Mouse (Mus musculus) neural tube, embryonic 13.5 days (tissue): ENCODE results near the gene Aldh1b1. TPM values are rescaled to one million over a fixed set of nuclear protein-coding genes. Genes with fewer than 3 reads are reported as not detected.
A peak's percentile ranks its signal among the peaks of the same experiment; 100 is the strongest.

Experiments
- ATAC-seq: fragments of 200-750 bp; cut with Nextera tagmentation; 2 replicates; pipeline ENCODE4 v1.8.0; 2017; ENCODE audit warnings: low read depth, mild to moderate bottlenecking, moderate TSS enrichment, moderate library complexity
- H3K27ac ChIP-seq: fragments of 300-500 bp; sonication (generic); replicated peaks from 2 replicates; pipeline ENCODE4 v1.5.1; 2015; ENCODE audit warnings: moderate library complexity, mild to moderate bottlenecking, inconsistent platforms
- H3K27me3 ChIP-seq: fragments of 300-500 bp; sonication (generic); 2 replicates; pipeline ENCODE4 v1.6.1; 2015; ENCODE audit warnings: mild to moderate bottlenecking, inconsistent platforms
- H3K36me3 ChIP-seq: fragments of 300-500 bp; sonication (generic); 2 replicates; pipeline ENCODE4 v1.6.1; 2015; ENCODE audit warnings: mild to moderate bottlenecking, inconsistent platforms
- H3K4me1 ChIP-seq: fragments of 300-500 bp; sonication (generic); replicated peaks from 2 replicates; pipeline ENCODE4 v1.6.1; 2015; ENCODE audit warnings: inconsistent platforms
- H3K4me2 ChIP-seq: fragments of 300-500 bp; sonication (generic); 2 replicates; pipeline ENCODE4 v1.6.1; 2015; ENCODE audit warnings: inconsistent platforms, mild to moderate bottlenecking, moderate library complexity
- H3K4me3 ChIP-seq: fragments of 300-500 bp; sonication (generic); 2 replicates; pipeline ENCODE4 v1.5.1; 2015; ENCODE audit warnings: mild to moderate bottlenecking, inconsistent platforms
- H3K9ac ChIP-seq: fragments of 300-500 bp; sonication (generic); 2 replicates; pipeline ENCODE4 v1.6.1; 2015; ENCODE audit warnings: moderate library complexity, mild to moderate bottlenecking, inconsistent platforms
- H3K9me3 ChIP-seq: fragments of 300-500 bp; sonication (generic); 2 replicates; pipeline ENCODE4 v1.6.1; 2016; ENCODE audit warnings: inconsistent platforms
- WGBS: fragments of 180-500 bp; shearing (Covaris S2); methylation state at CpG from one replicate; pipeline ENCODE4 v1.1.7; 2015; 5-methylcytosine and 5-hydroxymethylcytosine counted together
- polyA plus RNA-seq: library from polyadenylated mRNA; unstranded; fragments of >200 nt; fragmentation: Nextera tagmentation; extraction: Ambion mirVana; gene quantifications from 2 replicates; pipeline ENCODE4 v1.2.1, GENCODE M21; 2015

Aldh1b1 gene
- 14.8 and 16.5 TPM in 2 replicates for polyA plus RNA-seq

GRCm38 (mm10) chr4:45798964-45799363, at the start of gene Aldh1b1:
Gene Aldh1b1, plus strand, starts transcription at chr4:45799022.
- under 1% methylated on average over 26 of the region's 26 CpGs for WGBS
- Histone ChIP-seq H3K27me3 (no peaks in the 10 kb centered on the region), H3K9me3 (no peaks in the 10 kb centered on the region), H3K9ac (peak within 1 kb of the TSS; percentile 79), H3K27ac (peak within 1 kb of the TSS; percentile 70), H3K4me1 (peaks cover 33% of the 10 kb centered on the region), H3K36me3 (peaks cover 10% of the 10 kb centered on the region), H3K4me3 (peak within 1 kb of the TSS; percentile 50), H3K4me2 (peak within 1 kb of the TSS; percentile 75)
- ATAC-seq, result peak; percentile 82

GRCm38 (mm10) chr4:45749449-45749848, 49.4 kb upstream of the Aldh1b1 start:
- H3K4me1 ChIP-seq, result peaks cover 10% of the 10 kb centered on the region; the same call in 1 of the 2 replicates
- no peak overlapping the region for H3K4me3 ChIP-seq
- 85% methylated on average over 10 of the region's 10 CpGs for WGBS
- H3K9me3 ChIP-seq, result no peaks in the 10 kb centered on the region
- H3K4me2 ChIP-seq, result no peak overlapping the region
- peaks cover 4% of the 10 kb centered on the region for H3K27me3 ChIP-seq
- no peak for ATAC-seq
- no peak overlapping the region for H3K27ac ChIP-seq
- H3K9ac ChIP-seq, result no peak overlapping the region
- H3K36me3 ChIP-seq, result no peaks in the 10 kb centered on the region

- Histone ChIP-seq H3K4me2 (no peak overlapping the region), H3K4me3 (no peak overlapping the region), H3K4me1 (peaks cover 19% of the 10 kb centered on the region; the same call in 1 of the 2 replicates), H3K27me3 (peaks cover 4% of the 10 kb centered on the region), H3K36me3 (no peaks in the 10 kb centered on the region), H3K9ac (no peak overlapping the region), H3K27ac (no peak overlapping the region), H3K9me3 (no peaks in the 10 kb centered on the region)
- no peak for ATAC-seq
- WGBS, result 80% methylated on average over 6 of the region's 6 CpGs
Measured at GRCm38 (mm10) chr4:45750477-45750876, 48.3 kb upstream of the Aldh1b1 start.

DNA sequence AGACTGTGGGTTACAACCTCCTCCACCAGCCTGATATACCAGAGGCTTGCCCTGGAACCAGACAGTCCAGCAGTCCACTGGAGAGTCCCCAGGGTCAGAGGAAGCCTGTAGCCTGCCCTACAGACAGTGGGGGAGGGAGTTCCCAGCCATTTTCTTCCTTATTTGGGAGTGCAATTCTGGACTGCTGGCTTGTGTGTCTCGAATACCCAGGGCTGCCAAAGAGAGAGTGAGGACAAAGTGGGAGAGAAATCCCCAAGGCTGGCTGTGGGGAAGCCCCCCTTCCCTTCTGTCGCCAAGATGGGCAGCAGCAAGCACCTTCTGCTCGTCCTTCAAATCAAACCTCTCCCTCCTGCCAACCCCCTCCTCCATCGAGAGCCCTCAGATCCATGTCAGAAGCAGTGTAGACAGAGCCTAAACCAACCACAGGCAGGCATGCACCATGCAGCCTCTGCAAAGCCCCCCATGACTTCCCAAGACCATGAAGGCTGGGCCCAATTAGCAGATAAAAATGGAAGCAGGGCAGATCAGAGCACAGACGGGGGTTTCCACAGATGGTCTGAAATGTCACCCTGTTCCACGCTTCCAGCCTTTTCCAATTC, 45.5 kb upstream of the Aldh1b1 start:
- H3K4me1 ChIP-seq, result peaks cover 46% of the 10 kb centered on the region
- no peak overlapping the region for H3K4me3 ChIP-seq
- 46% methylated on average over 6 of the region's 6 CpGs for WGBS
- H3K9ac ChIP-seq, result no peak overlapping the region
- no peaks in the 10 kb centered on the region for H3K36me3 ChIP-seq
- no peak for ATAC-seq
- no peaks in the 10 kb centered on the region for H3K9me3 ChIP-seq
- H3K27ac ChIP-seq, result no peak overlapping the region
- peaks cover 11% of the 10 kb centered on the region for H3K27me3 ChIP-seq
- H3K4me2 ChIP-seq, result no peak overlapping the region

DNA sequence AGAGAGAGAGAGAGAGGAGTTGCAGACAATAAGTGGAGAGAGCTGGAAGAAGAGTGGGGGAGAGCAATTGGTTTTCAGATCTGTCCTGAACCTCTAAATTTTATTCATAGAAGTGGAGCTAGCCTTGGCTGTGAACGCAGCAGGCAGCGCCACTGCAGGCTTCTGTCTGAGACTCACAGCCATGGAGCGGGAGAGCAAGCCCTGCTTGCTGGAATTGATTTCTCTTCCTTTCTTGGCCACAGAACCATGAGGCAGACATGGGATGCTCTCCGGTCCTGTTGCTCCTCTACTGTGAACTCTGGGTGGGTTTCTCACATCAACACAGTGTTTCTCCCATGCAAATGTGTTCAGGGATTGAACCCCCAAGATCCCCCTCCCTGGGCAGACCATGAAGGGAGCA, 44.7 kb upstream of the Aldh1b1 start:
- Histone ChIP-seq H3K4me2 (no peak overlapping the region), H3K27ac (no peak overlapping the region), H3K4me1 (peaks cover 55% of the 10 kb centered on the region), H3K36me3 (no peaks in the 10 kb centered on the region), H3K9ac (no peak overlapping the region), H3K27me3 (peaks cover 11% of the 10 kb centered on the region), H3K4me3 (no peak overlapping the region), H3K9me3 (no peaks in the 10 kb centered on the region)
- no peak for ATAC-seq
- 69% methylated on average over 4 of the region's 4 CpGs for WGBS

- Histone ChIP-seq H3K9ac (no peak overlapping the region), H3K9me3 (no peaks in the 10 kb centered on the region), H3K36me3 (no peaks in the 10 kb centered on the region), H3K4me2 (no peak overlapping the region), H3K4me1 (peaks cover 59% of the 10 kb centered on the region), H3K27ac (peak overlapping the region; percentile 57; the same call in 1 of the 2 replicates), H3K4me3 (no peak overlapping the region), H3K27me3 (peaks cover 11% of the 10 kb centered on the region)
- 62% methylated on average over 9 of the region's 9 CpGs for WGBS
- ATAC-seq, result no peak
Measured at GRCm38 (mm10) chr4:45755097-45755496, 43.7 kb upstream of the Aldh1b1 start.

- Histone ChIP-seq H3K9me3 (no peaks in the 10 kb centered on the region), H3K4me3 (no peak overlapping the region), H3K9ac (no peak overlapping the region; the same call in 1 of the 2 replicates), H3K36me3 (no peaks in the 10 kb centered on the region), H3K27me3 (peaks cover 7% of the 10 kb centered on the region; the same call in 1 of the 2 replicates), H3K4me1 (peaks cover 59% of the 10 kb centered on the region), H3K4me2 (no peak overlapping the region), H3K27ac (peak overlapping the region; percentile 57)
- no peak for ATAC-seq
- WGBS, result 58% methylated on average over 17 of the region's 17 CpGs
Measured at GRCm38 (mm10) chr4:45755881-45756280, 42.9 kb upstream of the Aldh1b1 start.

DNA sequence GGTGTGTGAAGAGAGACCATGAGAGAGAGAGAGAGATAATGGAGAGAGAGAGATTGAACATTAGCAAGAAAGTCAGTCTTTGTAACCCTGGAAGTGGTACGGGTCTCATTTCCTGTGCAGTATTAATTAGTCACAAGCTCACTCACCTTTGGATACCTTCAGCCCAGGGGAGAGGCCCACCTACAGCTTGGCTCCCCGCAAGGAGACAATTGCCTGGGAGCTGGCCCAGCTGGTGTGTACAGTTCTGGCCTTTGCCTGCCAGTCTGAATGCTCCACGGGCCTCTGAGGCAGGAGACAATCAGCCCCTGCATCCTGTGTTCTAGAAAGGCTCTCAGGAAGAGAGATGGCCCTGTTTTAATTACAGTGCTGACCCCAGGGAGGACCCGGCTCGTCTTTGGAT, 40.9 kb upstream of the Aldh1b1 start:
- H3K36me3 ChIP-seq, result no peaks in the 10 kb centered on the region
- no peak overlapping the region for H3K4me3 ChIP-seq
- peaks cover 67% of the 10 kb centered on the region for H3K4me1 ChIP-seq
- H3K27ac ChIP-seq, result peak overlapping the region; percentile 61
- WGBS, result 32% methylated on average over 5 of the region's 5 CpGs
- no peaks in the 10 kb centered on the region for H3K9me3 ChIP-seq
- H3K27me3 ChIP-seq, result 0 out of 2 replicates have a peak, but pooled peaks cover 7% of the 10 kb centered on the region
- 0 out of 2 replicates have a peak, but pooled peaks have one; percentile 10 for ATAC-seq
- H3K9ac ChIP-seq, result peak overlapping the region; percentile 31; the same call in 1 of the 2 replicates
- no peak overlapping the region for H3K4me2 ChIP-seq

DNA sequence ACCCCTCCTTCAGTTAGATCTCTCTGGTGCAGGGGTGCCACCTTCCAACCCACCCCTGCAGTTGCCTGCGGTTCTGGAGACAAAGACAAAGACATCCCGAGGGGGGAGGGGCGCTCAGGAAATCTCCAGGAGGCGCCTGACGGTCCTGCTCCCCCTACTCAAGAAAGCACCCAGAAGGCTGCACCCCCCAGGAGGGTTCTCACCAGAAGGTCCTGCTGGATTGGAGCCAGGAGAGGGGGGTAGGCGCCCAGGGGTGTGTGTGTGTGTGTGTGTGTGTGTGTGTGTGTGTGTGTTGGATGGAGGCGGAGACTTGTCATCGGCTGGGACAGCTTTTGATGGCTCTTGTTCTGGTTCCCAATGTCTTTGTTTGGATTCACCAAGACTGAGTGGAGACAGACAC, 39.4 kb upstream of the Aldh1b1 start:
- no peak overlapping the region for H3K4me2 ChIP-seq
- H3K4me3 ChIP-seq, result no peak overlapping the region
- no peaks in the 10 kb centered on the region for H3K9me3 ChIP-seq
- no peak overlapping the region for H3K9ac ChIP-seq
- WGBS, result 71% methylated on average over 8 of the region's 8 CpGs
- no peak overlapping the region for H3K27ac ChIP-seq
- peaks cover 72% of the 10 kb centered on the region for H3K4me1 ChIP-seq
- 0 out of 2 replicates have a peak, but pooled peaks cover 7% of the 10 kb centered on the region for H3K27me3 ChIP-seq
- H3K36me3 ChIP-seq, result no peaks in the 10 kb centered on the region
- no peak for ATAC-seq

- Histone ChIP-seq H3K36me3 (no peaks in the 10 kb centered on the region), H3K4me2 (no peak overlapping the region), H3K27ac (peak overlapping the region; percentile 89), H3K4me1 (peaks cover 74% of the 10 kb centered on the region), H3K9me3 (no peaks in the 10 kb centered on the region), H3K27me3 (peaks cover 7% of the 10 kb centered on the region; the same call in 1 of the 2 replicates), H3K4me3 (no peak overlapping the region), H3K9ac (0 out of 2 replicates have a peak overlapping the region, but pooled peaks have one; percentile 38)
- no peak for ATAC-seq
- 80% methylated on average over 4 of the region's 4 CpGs for WGBS
Measured at GRCm38 (mm10) chr4:45762600-45762999, 36.2 kb upstream of the Aldh1b1 start.

- Histone ChIP-seq H3K36me3 (no peaks in the 10 kb centered on the region), H3K27me3 (peaks cover 9% of the 10 kb centered on the region), H3K27ac (peak overlapping the region; percentile 89), H3K4me2 (peak overlapping the region; percentile 40), H3K9ac (peak overlapping the region; percentile 38), H3K4me3 (no peak overlapping the region), H3K9me3 (no peaks in the 10 kb centered on the region), H3K4me1 (peaks cover 69% of the 10 kb centered on the region)
- WGBS, result 5% methylated on average over 18 of the region's 18 CpGs
- ATAC-seq, result peak; percentile 64
Measured at GRCm38 (mm10) chr4:45763288-45764140, 35.3 kb upstream of the Aldh1b1 start.

DNA sequence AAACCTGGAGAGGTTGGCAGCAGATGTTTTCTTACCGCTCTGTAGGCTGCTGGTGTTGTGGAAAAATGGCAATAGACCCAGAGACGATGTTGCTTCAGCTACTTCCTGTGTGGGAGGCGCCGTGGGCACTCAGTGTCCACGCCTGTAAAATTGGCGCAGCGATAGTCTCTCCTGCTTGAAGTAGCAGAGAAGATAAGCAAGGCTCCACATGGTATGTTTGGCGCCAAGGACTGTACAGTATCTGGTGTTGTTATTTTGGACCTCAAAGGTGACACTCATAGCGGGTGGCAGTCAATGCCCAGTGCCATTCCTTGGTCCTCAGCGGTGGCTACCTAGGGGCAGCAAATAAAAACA, 34.7 kb upstream of the Aldh1b1 start:
- peaks cover 12% of the 10 kb centered on the region for H3K27me3 ChIP-seq
- H3K27ac ChIP-seq, result peak overlapping the region; percentile 89
- H3K4me1 ChIP-seq, result peaks cover 63% of the 10 kb centered on the region
- peak overlapping the region; percentile 40 for H3K4me2 ChIP-seq
- no peaks in the 10 kb centered on the region for H3K36me3 ChIP-seq
- H3K4me3 ChIP-seq, result no peak overlapping the region
- 0 out of 2 replicates have a peak overlapping the region, but pooled peaks have one; percentile 38 for H3K9ac ChIP-seq
- peak; percentile 3; the same call in 1 of the 2 replicates for ATAC-seq
- no peaks in the 10 kb centered on the region for H3K9me3 ChIP-seq
- WGBS, result 12% methylated on average over 10 of the region's 10 CpGs
